Mouse (Mus musculus): ENCODE results near the gene Cxcl9.

DNA sequence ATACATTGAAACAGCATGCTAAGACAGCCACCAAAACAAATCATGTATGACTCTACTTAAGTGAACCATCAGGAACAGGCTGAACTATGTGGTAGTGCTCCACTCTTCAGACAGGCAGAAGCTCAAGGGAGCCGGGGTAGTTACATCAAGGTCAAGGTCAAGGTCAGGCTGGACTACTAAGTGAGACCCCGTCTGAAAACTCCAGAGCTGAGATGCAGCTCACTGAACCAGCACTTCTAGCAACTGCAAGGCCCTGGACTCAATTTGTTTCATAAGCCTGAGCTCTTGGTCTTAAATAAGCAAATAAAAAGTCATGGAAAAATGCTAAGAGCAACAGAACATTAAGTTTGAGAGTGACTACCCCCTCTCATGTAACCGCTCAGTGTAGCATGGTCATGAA is 23.6 kb downstream of the Cxcl9 start:
- TF ChIP-seq CTCF (IDR thresholded peaks at IDR 0.05; ENCODE audit: borderline replicate concordance, insufficient read depth, low read length) (no peak), POLR2A (IDR thresholded peaks at IDR 0.05; ENCODE audit: low read depth, low read length) (no peak)

Data from embryonic fibroblast, embryonic 13.5 days (primary cell).